Mouse (Mus musculus): ENCODE measurements around the gene Olfr1443. TPM values are rescaled to one million over a fixed set of nuclear protein-coding genes. Genes with fewer than 3 reads are reported as not detected.
"Not testable (repeated sequence)": the region's sequence is repeated elsewhere in the genome, so short reads cannot be mapped to it uniquely, and the experiment has no call there.

The Olfr1443 gene
- polyA plus RNA-seq, 1 experiment: not detected

DNA sequence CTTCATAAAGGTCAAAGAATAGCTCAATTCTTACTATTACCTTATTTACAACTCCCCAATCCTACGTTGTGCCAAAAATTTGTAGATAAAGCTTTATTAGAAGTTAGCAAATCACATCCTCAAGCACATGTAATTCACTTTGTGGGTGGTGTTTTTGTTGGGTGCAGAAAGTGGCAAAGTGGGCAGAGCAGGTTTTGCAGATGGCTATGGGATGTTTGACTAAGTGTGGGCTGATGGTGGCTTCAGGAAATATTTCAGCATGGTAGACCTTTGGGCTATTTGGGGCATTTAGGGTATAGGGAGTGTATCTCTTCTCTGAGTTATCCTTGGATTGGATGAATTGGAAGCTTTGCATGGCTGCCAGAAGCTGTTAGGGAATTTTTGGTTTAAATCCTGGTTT, 11.8 kb upstream of the Olfr1443 start:
- no peaks in the 10 kb centered on the region for H3K36me3 ChIP-seq (ENCODE audit: control insufficient read depth, insufficient read depth, low read length)
- 81% methylated on average over 1 of the region's 1 CpGs for WGBS
- no peaks in the 10 kb centered on the region for H3K4me1 ChIP-seq (ENCODE audit: control insufficient read depth, insufficient read depth, insufficient read length)
- H3K27me3 ChIP-seq (ENCODE audit: control insufficient read depth, insufficient read depth, low read length): no peaks in the 10 kb centered on the region
- DNase-seq (ENCODE audit: low read depth in 1 of 2, low spot score in 2 of 2): no peak
- no peak for TF ChIP-seq POLR2A (IDR thresholded peaks at IDR 0.05; ENCODE audit: low read depth, low read length)
- no peak for TF ChIP-seq CTCF (IDR thresholded peaks at IDR 0.05; ENCODE audit: extremely low read depth, insufficient read depth, insufficient read length, insufficient replicate concordance)
- H3K27ac ChIP-seq (ENCODE audit: insufficient read depth, low read length): no peak overlapping the region
- no peak overlapping the region for H3K4me3 ChIP-seq (ENCODE audit: extremely low read depth, insufficient read depth, insufficient read length)

DNA sequence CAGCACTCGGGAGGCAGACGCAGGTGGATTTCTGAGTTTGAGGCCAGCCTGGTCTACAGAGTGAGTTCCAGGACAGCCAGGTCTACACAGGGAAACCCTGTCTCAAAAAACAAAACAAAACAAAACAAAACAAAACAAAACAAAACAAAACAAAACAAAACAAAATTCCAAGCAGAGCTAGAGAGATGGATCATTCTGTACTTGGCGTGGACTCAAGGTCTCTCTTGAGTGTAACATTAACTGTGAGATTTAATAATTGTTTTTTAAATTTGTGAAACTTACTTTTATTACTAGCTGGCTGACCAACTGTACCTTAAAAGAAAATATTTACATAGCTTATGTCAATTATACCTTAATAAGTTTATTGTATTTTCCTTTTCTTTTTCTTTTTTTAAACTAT, 9.3 kb upstream of the Olfr1443 start:
- DNase-seq (ENCODE audit: low read depth in 1 of 2, low spot score in 2 of 2); H3K27ac ChIP-seq (ENCODE audit: insufficient read depth, low read length); H3K4me3 ChIP-seq (ENCODE audit: extremely low read depth, insufficient read depth, insufficient read length); H3K27me3 ChIP-seq (ENCODE audit: control insufficient read depth, insufficient read depth, low read length); H3K36me3 ChIP-seq (ENCODE audit: control insufficient read depth, insufficient read depth, low read length); H3K4me1 ChIP-seq (ENCODE audit: control insufficient read depth, insufficient read depth, insufficient read length): not testable (repeated sequence)
- 95% methylated on average over 3 of the region's 3 CpGs for WGBS

DNA sequence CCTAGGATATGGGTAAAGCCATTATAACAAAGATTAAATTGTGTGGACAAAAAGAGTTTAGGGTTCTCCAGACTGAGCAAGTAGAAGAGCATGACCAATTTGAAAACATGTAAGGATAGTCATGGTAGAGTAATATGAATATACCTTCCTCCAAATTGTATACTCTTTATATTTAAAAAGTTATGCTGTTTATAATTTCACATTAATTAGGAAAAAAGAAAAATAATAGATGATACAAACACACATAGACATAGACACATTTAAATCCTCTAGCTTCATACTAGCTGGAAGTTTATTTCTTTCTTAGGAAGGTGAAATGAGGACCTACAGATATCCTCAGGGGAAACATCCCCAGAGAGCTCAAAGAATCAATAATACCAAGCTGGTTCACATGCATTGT, 7.8 kb upstream of the Olfr1443 start, which contains the start of gene Olfr1442:
Olfr1442 (plus strand) TSS at position 301 of the 400 bp plus-strand sequence.
- no peak within 1 kb of the TSS for H3K27ac ChIP-seq (ENCODE audit: insufficient read depth, low read length)
- H3K4me1 ChIP-seq (ENCODE audit: control insufficient read depth, insufficient read depth, insufficient read length): no peaks in the 10 kb centered on the region
- H3K27me3 ChIP-seq (ENCODE audit: control insufficient read depth, insufficient read depth, low read length): no peaks in the 10 kb centered on the region
- no peak for DNase-seq (ENCODE audit: low read depth in 1 of 2, low spot score in 2 of 2)
- no peaks in the 10 kb centered on the region for H3K36me3 ChIP-seq (ENCODE audit: control insufficient read depth, insufficient read depth, low read length)
- no peak within 1 kb of the TSS for H3K4me3 ChIP-seq (ENCODE audit: extremely low read depth, insufficient read depth, insufficient read length)
- TF ChIP-seq POLR2A (IDR thresholded peaks at IDR 0.05; ENCODE audit: low read depth, low read length) (no peak), CTCF (IDR thresholded peaks at IDR 0.05; ENCODE audit: extremely low read depth, insufficient read depth, insufficient read length, insufficient replicate concordance) (no peak)

DNA sequence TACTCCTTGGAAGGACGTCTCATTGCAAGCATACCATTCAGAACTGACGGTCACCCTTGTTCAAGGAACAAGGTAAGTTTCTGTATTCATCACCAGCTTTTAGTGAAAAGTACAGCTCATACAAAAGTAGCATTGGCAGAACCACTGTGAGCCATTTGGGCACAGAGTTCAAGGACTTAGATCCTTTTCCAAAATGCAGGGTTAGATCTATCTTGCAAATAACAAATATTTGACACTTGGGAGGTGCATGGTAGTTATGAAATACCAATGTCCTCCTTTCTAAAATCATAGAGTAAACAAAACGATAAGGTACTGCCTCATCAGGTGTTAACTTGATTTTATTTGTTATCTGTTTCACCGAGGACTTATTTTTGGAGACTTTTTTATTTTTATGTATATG, 6.9 kb upstream of the Olfr1443 start:
- WGBS: 85% methylated on average over 4 of the region's 4 CpGs
- no peaks in the 10 kb centered on the region for H3K27me3 ChIP-seq (ENCODE audit: control insufficient read depth, insufficient read depth, low read length)
- H3K4me3 ChIP-seq (ENCODE audit: extremely low read depth, insufficient read depth, insufficient read length): no peak overlapping the region
- no peaks in the 10 kb centered on the region for H3K36me3 ChIP-seq (ENCODE audit: control insufficient read depth, insufficient read depth, low read length)
- no peaks in the 10 kb centered on the region for H3K4me1 ChIP-seq (ENCODE audit: control insufficient read depth, insufficient read depth, insufficient read length)
- DNase-seq (ENCODE audit: low read depth in 1 of 2, low spot score in 2 of 2): no peak
- TF ChIP-seq POLR2A (IDR thresholded peaks at IDR 0.05; ENCODE audit: low read depth, low read length) (no peak), CTCF (IDR thresholded peaks at IDR 0.05; ENCODE audit: extremely low read depth, insufficient read depth, insufficient read length, insufficient replicate concordance) (no peak)
- no peak overlapping the region for H3K27ac ChIP-seq (ENCODE audit: insufficient read depth, low read length)

DNA sequence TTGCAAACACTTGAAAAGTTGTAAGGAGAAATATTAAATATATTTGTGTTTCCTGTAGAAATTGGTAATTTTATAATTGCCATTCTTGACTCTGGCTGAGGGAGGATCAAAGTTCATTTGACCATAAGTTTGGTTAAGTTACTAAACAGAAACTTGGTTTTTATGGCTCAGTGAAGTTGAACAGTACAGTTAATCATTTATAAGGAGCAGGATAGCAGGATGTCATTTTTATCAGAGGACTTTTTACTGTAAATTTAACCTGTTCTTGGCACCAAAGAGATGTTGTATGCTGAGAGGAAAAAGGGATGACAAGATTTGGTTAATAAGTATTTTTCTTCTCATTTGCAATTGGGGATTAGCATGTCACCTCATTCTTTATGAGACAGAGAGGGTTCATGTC, 6.7 kb downstream of the Olfr1443 start:
- H3K4me1 ChIP-seq (ENCODE audit: control insufficient read depth, insufficient read depth, insufficient read length): no peaks in the 10 kb centered on the region
- no peak for TF ChIP-seq CTCF (IDR thresholded peaks at IDR 0.05; ENCODE audit: extremely low read depth, insufficient read depth, insufficient read length, insufficient replicate concordance)
- no peak for TF ChIP-seq POLR2A (IDR thresholded peaks at IDR 0.05; ENCODE audit: low read depth, low read length)
- no peak for DNase-seq (ENCODE audit: low read depth in 1 of 2, low spot score in 2 of 2)
- H3K4me3 ChIP-seq (ENCODE audit: extremely low read depth, insufficient read depth, insufficient read length): no peak overlapping the region
- H3K36me3 ChIP-seq (ENCODE audit: control insufficient read depth, insufficient read depth, low read length): no peaks in the 10 kb centered on the region
- no peaks in the 10 kb centered on the region for H3K27me3 ChIP-seq (ENCODE audit: control insufficient read depth, insufficient read depth, low read length)
- H3K27ac ChIP-seq (ENCODE audit: insufficient read depth, low read length): no peak overlapping the region

DNA sequence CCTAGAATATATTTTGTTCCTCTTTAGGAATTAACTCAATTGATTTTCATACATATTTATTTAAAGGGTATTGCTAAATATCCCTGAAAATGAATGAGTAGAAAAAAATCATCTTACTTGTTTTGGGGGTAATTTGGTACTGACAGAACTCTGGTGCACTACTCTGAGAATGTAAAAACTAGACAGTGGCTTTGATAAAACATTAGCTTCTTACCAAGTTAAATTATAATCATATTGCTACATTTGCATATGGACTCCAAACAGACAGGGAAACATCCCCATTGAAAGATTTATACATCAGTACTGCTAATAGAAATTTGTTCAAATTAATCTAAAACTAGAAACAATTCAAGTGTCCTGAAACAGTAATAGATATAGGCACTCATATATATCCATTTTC, 7.3 kb downstream of the Olfr1443 start:
- no peaks in the 10 kb centered on the region for H3K27me3 ChIP-seq (ENCODE audit: control insufficient read depth, insufficient read depth, low read length)
- no peak for DNase-seq (ENCODE audit: low read depth in 1 of 2, low spot score in 2 of 2)
- H3K36me3 ChIP-seq (ENCODE audit: control insufficient read depth, insufficient read depth, low read length): no peaks in the 10 kb centered on the region
- no peaks in the 10 kb centered on the region for H3K4me1 ChIP-seq (ENCODE audit: control insufficient read depth, insufficient read depth, insufficient read length)
- TF ChIP-seq POLR2A (IDR thresholded peaks at IDR 0.05; ENCODE audit: low read depth, low read length): no peak
- no peak for TF ChIP-seq CTCF (IDR thresholded peaks at IDR 0.05; ENCODE audit: extremely low read depth, insufficient read depth, insufficient read length, insufficient replicate concordance)
- H3K4me3 ChIP-seq (ENCODE audit: extremely low read depth, insufficient read depth, insufficient read length): no peak overlapping the region
- no peak overlapping the region for H3K27ac ChIP-seq (ENCODE audit: insufficient read depth, low read length)

DNA sequence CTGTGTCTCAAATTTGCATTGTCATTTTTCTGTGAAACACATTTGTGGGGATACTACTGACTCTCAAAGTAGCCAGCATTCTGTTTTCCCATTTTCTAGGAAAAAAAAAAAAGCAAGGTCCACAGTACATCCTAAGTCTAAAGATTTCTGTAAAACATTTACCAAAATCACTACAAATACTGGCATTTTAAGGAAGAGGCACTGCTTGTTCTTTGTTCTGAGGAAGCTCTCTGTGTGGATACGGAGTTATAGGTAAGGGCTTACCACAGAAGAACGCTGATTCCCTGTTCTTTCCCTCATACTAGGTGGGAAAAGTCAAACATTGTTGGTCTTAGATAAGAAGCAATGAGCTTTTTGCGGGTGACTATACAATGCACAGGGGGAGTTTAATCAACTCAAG, 17.7 kb downstream of the Olfr1443 start, which contains the start of gene Keg1:
Keg1 (plus strand) TSS at position 197 of the 400 bp plus-strand sequence.
- 80% methylated on average over 3 of the region's 3 CpGs for WGBS
- no peak within 1 kb of the TSS for H3K4me3 ChIP-seq (ENCODE audit: extremely low read depth, insufficient read depth, insufficient read length)
- no peaks in the 10 kb centered on the region for H3K27me3 ChIP-seq (ENCODE audit: control insufficient read depth, insufficient read depth, low read length)
- no peaks in the 10 kb centered on the region for H3K4me1 ChIP-seq (ENCODE audit: control insufficient read depth, insufficient read depth, insufficient read length)
- no peak for TF ChIP-seq POLR2A (IDR thresholded peaks at IDR 0.05; ENCODE audit: low read depth, low read length)
- no peak for TF ChIP-seq CTCF (IDR thresholded peaks at IDR 0.05; ENCODE audit: extremely low read depth, insufficient read depth, insufficient read length, insufficient replicate concordance)
- no peak within 1 kb of the TSS for H3K27ac ChIP-seq (ENCODE audit: insufficient read depth, low read length)
- no peak for DNase-seq (ENCODE audit: low read depth in 1 of 2, low spot score in 2 of 2)
- H3K36me3 ChIP-seq (ENCODE audit: control insufficient read depth, insufficient read depth, low read length): no peaks in the 10 kb centered on the region

All from spleen, adult 2 months (tissue).